Mouse (Mus musculus) MEL (cell line): ENCODE results near the gene Gm9745.
"Not testable (repeated sequence)": the region's sequence is repeated elsewhere in the genome, so short reads cannot be mapped to it uniquely, and the experiment has no call there.

Experiments
- CTCF ChIP-seq, 3 experiments: IDR thresholded peaks in 2 of 3; conservative IDR thresholded peaks in 1 of 3; 2 replicates each; pipeline ENCODE4 v1.5.1; 2011 to 2012; ENCODE audit warnings: low read length in 3 of 3, low read depth in 2 of 3, mild to moderate bottlenecking in 2 of 3, improper control_type of control experiment in 1 of 3, inconsistent platforms in 1 of 3, mixed read lengths in 1 of 3, moderate library complexity in 1 of 3; ENCODE audit not compliant: control insufficient read depth in 1 of 3, insufficient read depth in 1 of 3, poor library complexity in 1 of 3, severe bottlenecking in 1 of 3
- ETS1 ChIP-seq: IDR thresholded peaks from 2 replicates; pipeline ENCODE4 v1.6.1; 2012; ENCODE audit warnings: low read depth, mild to moderate bottlenecking, inconsistent platforms, low read length, improper control_type of control experiment, moderate library complexity
- GATA1 ChIP-seq: IDR thresholded peaks from 2 replicates; pipeline ENCODE4 v1.6.1; 2011; ENCODE audit warnings: low read depth, low read length, improper control_type of control experiment
- MAFK ChIP-seq: IDR thresholded peaks from 2 replicates; pipeline ENCODE4 v1.6.1; 2011; ENCODE audit warnings: low read depth, mild to moderate bottlenecking, low read length, improper control_type of control experiment, borderline replicate concordance
- POLR2A ChIP-seq, 2 experiments: IDR thresholded peaks; 2 replicates each; pipeline ENCODE4 v1.6.1; 2011 to 2012; ENCODE audit warnings: low read length in 2 of 2, mild to moderate bottlenecking in 2 of 2, control low read depth in 1 of 2, improper control_type of control experiment in 1 of 2, low read depth in 1 of 2, moderate library complexity in 1 of 2; ENCODE audit not compliant: control insufficient read depth in 1 of 2, insufficient read depth in 1 of 2, poor library complexity in 1 of 2
- SIN3A ChIP-seq: IDR thresholded peaks from 2 replicates; pipeline ENCODE4 v1.6.1; 2012; ENCODE audit warnings: low read length, improper control_type of control experiment, inconsistent platforms

- not testable (repeated sequence) for TF ChIP-seq SIN3A; ETS1; CTCF (IDR thresholded peaks at IDR 0.05 in 2 of 3, conservative IDR thresholded peaks at IDR 0.05 in 1 of 3; ENCODE audit: control insufficient read depth in 1 of 3, insufficient read depth in 1 of 3, low read depth in 2 of 3, low read length in 3 of 3, poor library complexity in 1 of 3, severe bottlenecking in 1 of 3); POLR2A (IDR thresholded peaks at IDR 0.05; ENCODE audit: control insufficient read depth in 1 of 2, insufficient read depth in 1 of 2, low read depth in 1 of 2, low read length in 2 of 2, poor library complexity in 1 of 2); GATA1; MAFK
Measured at GRCm38 (mm10) chr13:8952563-8952962, 4.5 kb upstream of the Gm9745 start, which contains the start of gene Idi2.
